Mouse (Mus musculus): ENCODE measurements at regions not wholly inside any gene's neighbourhood (a gene's known extent, or its start where the extent isn't known, plus 50 kb on each side); places are given as distances from the start of the nearest gene placed in this dataset.

DNA sequence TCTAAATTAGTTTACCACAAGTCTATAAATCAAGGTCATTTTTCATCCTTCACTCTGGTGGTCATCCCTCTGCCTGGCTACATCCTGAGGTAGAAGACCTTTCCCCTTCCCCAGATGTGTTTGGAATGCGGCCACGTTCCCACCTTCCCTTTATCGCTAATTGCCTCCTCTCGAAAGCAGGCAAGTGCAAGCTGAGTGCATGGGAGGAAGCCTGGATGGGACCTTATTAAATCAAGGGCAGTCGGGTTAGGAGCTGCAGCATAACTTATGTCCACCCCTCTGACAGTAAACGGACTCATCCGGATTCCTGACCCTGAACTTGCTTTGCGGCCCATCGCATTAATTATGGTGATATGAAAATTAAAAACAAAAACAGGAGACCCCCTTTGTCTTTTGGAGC is 983.5 kb downstream of the Slc4a3 start:
- ATAC-seq (replicated peaks; ENCODE audit: low FRiP score, low TSS enrichment, poor library complexity, severe bottlenecking), result no peak

DNA sequence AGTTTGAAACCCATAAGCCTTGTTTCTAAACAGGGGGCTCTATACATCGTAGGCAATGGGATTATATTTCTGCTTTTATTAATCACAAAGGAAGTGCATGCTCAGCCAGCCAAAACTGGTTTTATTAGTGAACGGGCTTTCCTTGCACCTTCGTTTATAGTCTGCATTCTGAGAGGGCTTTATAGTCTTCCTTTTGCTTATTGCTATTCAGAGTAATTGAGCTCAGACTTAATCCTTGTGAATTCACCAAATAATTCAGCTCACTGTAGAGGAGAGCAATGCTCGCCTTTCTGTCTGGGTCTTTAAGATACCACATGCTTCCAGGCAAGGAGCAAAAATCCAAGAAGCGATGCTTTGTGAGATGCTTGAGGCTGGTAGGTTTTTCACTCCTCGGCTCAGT is 984.3 kb downstream of the Slc4a3 start:
- ATAC-seq (replicated peaks; ENCODE audit: low FRiP score, low TSS enrichment, poor library complexity, severe bottlenecking), result no peak

DNA sequence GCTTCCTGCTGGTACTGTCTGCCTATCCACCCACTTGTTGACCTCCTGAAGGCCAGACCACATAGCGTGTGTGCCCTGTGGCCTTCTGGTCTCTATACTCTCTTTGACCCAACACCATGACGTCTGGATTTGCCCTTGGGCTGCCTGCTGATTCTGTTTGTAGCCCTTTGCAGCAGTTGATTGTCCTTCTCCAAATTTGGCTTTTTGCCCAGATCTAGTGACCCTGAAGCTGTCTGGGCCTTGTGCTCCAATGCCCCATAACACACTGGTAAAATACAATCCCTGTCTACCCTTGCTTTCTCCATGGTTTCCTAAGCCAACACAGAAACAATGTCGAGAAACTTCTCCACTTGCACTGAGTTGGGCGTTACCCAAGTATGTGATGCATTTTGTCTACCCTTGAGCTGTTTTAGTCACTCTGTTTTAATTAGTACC is 979.3 kb downstream of the Epha4 start:
- ATAC-seq (replicated peaks; ENCODE audit: low FRiP score, low TSS enrichment, poor library complexity, severe bottlenecking), result no peak

DNA sequence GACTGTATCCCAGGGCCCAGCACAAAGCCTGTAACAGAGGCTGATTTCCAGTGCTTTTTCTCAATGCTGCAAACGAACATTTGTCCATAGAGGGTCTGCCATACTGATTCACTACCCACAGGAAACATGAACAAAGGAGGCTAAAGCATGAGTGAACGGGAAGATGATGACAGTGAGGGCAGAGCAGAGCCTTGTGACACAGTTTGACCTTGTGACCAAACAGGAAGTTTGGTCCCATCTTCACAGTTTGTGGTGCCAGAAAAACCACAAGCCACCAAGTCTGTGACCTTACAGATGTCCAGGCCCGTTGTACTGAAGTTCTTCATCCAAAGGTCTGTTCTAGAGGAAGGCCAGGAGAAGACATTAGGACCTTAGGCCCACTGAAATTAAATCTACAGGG is 974.4 kb downstream of the Epha4 start:
- ATAC-seq (replicated peaks; ENCODE audit: low FRiP score, low TSS enrichment, poor library complexity, severe bottlenecking), result no peak

DNA sequence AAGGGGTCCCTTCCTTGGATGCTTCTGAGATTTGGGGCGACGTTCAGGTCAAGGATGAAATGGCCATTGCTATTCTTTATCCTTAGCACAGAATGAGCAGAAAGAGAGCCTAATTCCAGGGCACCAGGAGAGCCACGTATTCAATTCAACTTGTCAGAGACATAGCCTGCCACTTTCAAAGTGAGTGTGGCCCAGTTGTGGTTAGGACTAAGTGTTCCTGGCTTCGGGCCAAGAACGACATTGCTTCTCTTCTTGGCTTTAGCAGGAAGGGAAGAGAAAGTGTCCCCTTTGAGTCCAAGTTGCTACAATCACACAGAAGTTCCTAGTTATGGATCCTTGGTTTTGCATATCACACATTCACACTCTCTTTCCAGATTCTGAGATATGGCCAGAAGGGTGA is 964.0 kb downstream of the Epha4 start:
- ATAC-seq (replicated peaks; ENCODE audit: low FRiP score, low TSS enrichment, poor library complexity, severe bottlenecking), result no peak

DNA sequence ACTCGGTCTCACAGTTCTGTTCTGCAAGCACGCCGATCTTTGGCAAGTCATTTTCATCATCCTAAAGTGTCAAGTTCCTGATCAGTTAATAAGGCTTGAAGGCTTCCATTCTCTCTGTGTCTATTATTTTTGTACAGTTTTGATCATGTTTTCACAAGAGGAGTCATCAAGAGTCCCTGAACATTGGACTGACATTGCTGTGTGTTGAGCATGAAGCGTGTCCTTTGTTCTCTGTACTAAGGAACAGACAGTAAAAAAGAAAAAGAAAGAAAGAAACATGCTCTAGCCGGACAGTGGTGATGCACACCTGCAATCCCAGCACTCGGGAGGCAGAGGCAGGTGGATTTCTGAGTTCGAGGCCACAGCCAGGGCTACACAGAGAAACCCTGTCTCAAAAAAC is 955.4 kb downstream of the Epha4 start:
- ATAC-seq (replicated peaks; ENCODE audit: low FRiP score, low TSS enrichment, poor library complexity, severe bottlenecking), result no peak

DNA sequence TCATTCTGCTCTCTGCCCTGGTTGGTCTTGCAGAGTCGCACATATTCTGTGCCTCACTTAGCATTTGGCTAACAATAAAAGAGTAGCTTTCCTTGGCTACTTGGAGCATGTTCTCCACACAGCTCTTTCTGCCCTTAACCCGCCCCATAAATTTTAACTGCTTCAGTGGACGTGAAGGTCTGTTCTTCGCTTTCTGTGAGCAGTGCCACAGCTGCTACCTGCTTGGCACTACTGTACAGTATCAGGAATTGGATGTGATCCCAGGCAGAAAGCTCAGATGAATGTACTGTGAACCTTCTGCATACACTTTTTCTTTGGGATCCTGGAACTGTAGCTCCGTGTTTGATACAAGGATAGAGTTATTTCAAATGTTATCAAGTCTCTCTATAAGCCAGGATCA is 939.4 kb downstream of the Epha4 start:
- no peak for ATAC-seq (replicated peaks; ENCODE audit: low FRiP score, low TSS enrichment, poor library complexity, severe bottlenecking)

DNA sequence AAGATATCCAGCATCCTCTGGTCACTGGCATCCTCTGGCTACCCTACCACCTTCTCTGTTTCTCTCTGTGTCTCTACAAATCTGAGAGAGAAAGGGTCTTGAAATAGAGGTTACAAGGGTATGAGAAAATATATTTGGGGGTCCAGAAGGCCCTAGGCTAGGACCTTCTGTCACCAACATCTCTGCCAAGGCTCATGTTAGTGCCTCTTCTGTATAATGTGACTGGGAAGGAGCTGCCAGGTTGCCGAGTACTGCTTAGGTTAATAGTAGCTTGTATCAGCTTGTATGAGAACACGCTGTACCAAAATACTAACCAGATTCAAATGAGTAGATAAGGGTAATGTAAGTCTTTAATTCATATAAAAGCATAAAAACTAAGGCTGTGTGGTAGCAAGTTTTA is 929.0 kb downstream of the Epha4 start:
- ATAC-seq (replicated peaks; ENCODE audit: low FRiP score, low TSS enrichment, poor library complexity, severe bottlenecking), result no peak

DNA sequence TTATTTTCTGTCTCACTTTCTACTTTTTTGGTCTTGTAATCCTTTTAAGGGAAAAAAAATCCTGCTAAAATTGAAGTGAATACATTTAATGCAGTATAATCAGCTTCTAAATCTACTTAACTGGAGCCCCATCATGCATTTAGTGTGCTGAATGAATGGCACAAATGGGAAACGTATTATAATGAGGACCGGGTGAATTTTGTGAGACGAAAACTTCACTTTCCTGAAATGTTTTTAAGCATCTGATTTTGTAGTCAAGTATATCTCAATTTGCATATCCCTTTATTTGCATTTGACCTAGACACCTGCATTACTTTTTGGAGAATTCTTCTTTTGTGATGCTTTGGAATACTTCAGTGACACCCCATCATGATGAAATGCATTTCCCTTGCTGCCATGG is 889.1 kb downstream of the Epha4 start:
- ATAC-seq (replicated peaks; ENCODE audit: low FRiP score, low TSS enrichment, poor library complexity, severe bottlenecking), result no peak

DNA sequence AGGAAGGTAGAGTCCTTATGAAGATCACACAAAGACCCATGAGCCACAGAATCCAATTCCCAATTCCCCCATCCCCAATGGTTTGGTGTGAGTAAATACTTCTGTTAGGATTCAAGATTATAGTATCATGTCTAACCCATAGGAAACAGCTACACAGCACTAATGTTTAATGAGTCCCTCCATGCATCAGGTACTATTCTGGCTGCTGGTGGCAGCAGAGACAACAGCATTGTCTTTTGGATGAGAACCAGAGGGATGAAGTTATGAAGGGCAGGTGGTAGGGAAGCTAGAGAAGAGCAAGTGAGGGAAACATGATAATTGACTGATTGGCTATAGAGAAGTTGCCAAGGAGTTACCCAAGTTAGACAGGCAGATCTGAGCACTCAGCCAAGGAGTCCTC is 885.0 kb downstream of the Epha4 start:
- no peak for ATAC-seq (replicated peaks; ENCODE audit: low FRiP score, low TSS enrichment, poor library complexity, severe bottlenecking)

DNA sequence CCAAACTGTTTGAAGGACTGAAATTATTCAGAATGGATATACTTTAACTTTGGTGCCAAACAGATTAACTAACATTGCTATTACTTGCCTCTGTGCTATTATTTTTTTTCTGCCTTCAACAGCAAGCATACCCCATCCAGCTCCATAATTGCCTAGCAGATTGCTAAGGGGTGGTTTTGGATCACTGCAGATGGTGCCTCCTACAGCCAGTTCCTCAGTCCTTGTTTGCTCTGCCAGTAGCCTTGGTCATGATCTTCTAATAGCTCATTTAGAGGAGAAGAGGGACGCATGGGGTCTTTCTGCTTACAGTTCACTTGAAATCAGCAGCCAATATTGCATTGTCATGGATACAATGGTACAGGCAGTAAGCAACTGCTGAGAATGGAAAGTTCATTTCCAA is 880.8 kb downstream of the Epha4 start:
- ATAC-seq (replicated peaks; ENCODE audit: low FRiP score, low TSS enrichment, poor library complexity, severe bottlenecking), result no peak

DNA sequence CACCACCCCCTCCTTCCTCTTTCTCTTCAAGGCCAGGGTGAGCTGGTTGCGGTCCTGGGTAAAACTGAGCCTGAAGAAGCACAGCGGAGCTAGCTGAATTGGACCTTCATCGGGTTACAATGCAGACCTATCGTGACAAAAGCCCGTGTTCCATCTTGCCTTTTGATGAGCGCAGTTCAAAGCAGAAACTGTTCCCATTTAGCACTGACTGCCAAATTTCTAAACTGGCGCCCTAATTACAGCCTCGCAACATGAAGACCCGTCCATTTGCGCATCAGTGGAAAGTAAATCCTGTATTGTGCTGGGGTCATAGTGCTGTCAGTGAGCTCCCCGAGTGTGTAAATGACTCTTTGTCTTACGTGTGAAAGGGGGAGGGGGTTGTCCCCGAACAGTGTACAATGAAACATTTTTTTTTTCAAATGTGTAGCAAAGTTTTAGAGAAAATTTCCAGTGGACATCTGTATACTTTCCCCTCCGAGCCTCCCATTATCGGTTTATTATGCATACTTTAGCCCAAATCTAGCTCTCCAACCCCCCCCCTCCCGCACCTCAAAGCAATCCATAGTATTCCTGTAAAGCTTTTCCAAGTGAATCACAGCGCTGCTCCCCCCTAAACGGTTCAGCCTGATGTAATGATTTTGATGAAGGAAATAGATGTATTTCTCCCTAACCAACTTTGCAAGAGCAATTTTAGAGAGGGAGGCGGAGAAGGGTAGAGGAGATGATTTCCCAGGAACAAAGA is 877.4 kb downstream of the Epha4 start:
- ATAC-seq (replicated peaks; ENCODE audit: low FRiP score, low TSS enrichment, poor library complexity, severe bottlenecking), result no peak

DNA sequence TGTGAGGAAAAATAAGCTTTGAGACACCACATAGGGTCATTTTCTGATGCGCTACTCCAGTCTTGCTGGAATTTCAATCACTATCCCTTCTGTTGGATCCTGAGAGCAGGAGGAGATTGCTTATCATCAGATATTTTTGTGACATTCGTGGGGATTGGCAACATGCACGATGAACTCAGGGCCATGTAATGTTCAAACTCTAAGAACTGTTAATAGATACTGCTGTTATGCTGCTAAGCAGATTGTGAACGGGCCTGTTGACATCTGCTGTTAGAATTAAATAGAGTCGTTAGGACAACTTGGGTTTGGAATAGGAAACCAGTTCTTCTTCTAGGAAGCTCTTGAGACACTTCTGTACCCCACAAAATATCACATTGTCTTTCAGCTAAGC is 876.9 kb downstream of the Epha4 start:
- no peak for ATAC-seq (replicated peaks; ENCODE audit: low FRiP score, low TSS enrichment, poor library complexity, severe bottlenecking)

DNA sequence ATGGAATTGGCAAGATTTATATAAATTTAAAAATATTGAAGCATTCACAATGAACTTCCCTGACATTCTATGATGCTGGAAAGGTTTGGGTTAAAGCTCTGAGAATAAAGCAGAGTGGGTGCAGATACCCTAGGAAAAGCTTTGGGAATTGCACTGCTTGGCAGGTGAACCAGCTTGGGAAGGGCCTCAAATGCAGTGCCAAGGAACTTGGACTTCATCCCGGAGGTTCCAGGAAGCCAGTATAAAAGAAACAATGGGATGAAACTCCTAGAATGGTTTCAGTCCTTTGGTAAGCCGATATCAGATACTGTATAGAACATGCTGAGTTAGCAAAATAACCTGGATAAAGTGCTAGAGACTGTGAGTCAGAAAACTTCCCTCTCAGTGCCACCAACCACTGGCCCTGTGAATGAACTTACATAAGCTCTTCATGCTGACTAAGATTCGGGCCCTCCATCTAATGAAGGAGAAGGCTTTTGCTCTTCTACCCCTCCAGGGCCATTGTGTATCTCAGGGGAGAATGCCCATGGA is 873.6 kb downstream of the Epha4 start:
- ATAC-seq (replicated peaks; ENCODE audit: low FRiP score, low TSS enrichment, poor library complexity, severe bottlenecking), result no peak

DNA sequence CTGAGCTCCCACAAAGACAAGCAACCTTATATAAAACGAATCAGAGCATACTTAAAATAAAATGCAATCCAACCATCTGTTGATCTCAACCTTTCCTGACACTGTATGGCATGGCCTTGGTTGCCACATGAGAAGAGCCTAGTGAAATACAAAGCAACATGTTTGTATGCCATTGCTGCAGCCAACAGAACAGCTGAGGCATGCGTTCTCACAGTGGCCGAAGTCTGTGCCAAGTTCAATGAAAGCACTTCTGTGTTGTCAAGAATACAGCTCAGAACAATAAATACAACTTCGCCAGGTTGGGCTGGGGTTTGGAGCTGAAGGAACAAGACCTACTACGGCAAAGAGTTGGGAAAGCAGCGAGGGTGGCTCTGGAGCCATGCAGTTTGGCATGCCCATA is 872.2 kb downstream of the Epha4 start:
- no peak for ATAC-seq (replicated peaks; ENCODE audit: low FRiP score, low TSS enrichment, poor library complexity, severe bottlenecking)

DNA sequence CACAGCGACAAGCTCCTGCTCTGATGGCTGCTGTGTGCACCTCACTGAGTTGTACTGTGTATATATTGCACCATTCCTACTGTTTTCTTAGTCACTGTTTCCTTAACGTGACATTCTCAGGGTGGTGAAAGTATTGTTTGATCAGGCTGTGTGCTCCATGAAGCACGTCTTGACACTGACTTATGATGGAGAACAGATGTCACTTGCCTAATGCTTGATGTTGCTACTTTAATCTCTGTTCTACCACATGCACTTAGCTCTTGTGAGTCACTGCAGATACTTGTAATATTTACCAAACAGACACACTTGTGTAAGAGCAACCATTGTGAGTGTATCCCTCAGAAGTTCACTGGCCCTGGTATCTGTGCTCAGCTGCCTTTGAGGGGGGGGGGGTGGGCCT is 870.0 kb downstream of the Epha4 start:
- no peak for ATAC-seq (replicated peaks; ENCODE audit: low FRiP score, low TSS enrichment, poor library complexity, severe bottlenecking)

DNA sequence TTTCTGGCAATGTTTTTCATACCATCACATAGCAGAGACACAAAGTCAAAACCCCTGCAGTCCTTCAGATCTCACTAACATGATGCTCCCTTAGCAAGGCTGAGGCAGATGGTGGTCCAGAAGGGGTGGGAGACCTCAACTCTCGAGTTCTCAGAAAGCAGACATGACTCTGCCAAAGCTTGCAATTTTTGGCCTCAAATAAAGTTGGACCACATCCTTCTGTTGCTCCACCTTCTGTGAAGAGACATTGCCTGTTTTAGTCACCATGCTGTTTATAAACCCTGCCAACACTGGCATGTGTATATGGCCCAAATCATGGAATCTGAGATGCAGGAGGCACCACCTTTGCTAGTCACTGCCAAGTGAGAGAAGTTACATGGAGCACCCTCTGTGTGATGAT is 860.1 kb downstream of the Epha4 start:
- no peak for ATAC-seq (replicated peaks; ENCODE audit: low FRiP score, low TSS enrichment, poor library complexity, severe bottlenecking)

DNA sequence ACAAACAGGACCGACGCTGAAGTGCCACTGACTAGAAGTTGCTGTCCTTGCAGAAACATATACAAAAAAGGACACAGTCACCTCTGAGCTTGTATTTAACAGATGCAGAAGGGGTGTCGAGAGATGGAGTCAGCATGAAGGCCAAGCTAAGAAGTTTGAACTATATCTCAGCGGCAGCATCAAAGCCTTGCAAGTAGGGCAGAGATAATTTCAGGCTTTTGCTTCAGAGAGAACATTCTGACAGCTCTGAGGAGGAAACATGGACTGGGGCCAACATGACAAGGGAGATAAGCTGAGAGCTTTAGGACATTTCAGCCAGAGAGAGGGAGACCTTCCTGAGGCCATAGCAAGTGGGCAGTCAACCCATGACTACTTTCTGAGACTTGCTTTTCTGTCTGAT is 856.7 kb downstream of the Epha4 start:
- no peak for ATAC-seq (replicated peaks; ENCODE audit: low FRiP score, low TSS enrichment, poor library complexity, severe bottlenecking)

DNA sequence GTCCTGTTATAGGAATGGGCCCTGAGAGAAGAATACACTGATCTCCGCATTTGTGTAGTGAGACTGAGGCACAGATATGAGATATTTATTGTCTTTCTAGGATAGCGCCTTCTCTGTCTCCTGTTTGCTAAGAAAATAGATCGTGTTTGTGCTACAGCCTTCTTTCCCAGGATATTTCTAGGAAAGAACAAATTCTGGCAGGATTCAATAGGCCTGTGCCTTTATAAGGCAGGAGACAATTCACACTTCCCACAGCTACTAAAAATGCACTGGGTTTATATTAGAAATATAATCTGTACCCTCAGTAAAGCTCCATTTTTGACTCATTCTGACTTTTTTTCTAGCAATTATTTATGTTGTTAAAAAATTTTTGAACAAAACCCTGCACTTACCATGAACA is 854.7 kb downstream of the Epha4 start:
- no peak for ATAC-seq (replicated peaks; ENCODE audit: low FRiP score, low TSS enrichment, poor library complexity, severe bottlenecking)

DNA sequence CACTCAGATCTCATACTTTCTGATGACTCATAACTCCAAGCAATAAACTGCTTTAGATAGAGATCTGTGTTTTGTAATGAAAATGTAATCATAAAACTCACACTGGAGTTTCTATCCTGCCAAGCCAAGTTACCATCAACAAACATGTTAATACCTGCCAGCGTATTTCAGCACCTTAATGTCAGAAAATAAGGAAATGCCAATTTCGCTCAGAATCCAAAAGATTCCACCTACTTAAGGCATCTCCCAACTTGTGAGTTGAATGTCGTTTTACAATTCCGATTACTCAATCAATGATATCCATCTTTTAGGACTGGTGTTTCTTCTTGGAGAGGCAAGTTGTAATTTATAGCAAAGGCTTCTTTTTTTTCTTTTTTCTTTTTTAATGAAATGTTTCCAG is 850.5 kb downstream of the Epha4 start:
- ATAC-seq (replicated peaks; ENCODE audit: low FRiP score, low TSS enrichment, poor library complexity, severe bottlenecking), result no peak

DNA sequence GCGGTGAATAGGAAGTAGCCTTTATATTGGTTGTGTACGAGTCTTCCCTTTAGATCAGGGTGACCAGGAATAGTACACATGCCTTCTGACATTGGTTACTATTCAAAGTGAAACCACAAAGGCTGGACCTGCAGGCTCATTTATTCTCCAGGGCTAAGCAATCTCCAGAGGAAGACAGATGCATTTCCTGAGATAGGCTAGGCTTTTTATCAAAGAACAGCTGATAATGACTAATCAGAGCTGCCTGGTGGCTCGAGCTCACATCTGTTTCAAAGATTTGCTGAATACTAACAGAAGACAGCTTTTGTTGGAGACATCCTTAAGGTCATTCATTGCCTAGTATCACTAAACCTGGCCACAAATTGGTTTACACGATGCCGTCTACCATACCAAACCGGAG is 838.1 kb downstream of the Epha4 start:
- ATAC-seq (replicated peaks; ENCODE audit: low FRiP score, low TSS enrichment, poor library complexity, severe bottlenecking), result no peak

DNA sequence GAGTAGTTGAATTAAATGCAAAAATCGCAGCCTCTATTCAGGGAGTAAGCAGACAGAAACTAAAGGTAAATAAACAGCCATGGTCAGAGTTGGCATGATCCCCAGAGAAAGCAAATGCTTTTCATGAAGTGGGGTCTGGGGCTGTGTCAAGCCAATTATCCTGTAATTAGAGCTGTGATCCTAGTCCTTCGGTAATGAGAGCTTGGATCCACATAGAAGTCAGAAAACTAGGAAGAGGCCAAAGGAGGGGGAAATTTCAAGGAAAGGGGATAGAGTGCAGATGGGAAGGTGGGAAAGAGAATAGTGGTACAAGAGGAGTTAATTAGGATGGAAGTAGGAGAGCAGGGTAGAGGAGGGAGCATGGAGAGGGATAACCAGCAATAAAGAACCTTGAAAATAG is 809.3 kb downstream of the Epha4 start:
- ATAC-seq (replicated peaks; ENCODE audit: low FRiP score, low TSS enrichment, poor library complexity, severe bottlenecking), result no peak

Data from megakaryocyte-erythroid progenitor cell, adult 5-6 weeks (primary cell).